Mouse (Mus musculus) limb, embryonic 14.5 days (tissue): Measurements from ENCODE around the gene Iqcg. TPM values are rescaled to one million over a fixed set of nuclear protein-coding genes. Genes with fewer than 3 reads are reported as not detected.

ENCODE experiments used
- ATAC-seq: fragments of 200-750 bp; cut with Nextera tagmentation; 2 replicates; pipeline ENCODE4 v1.8.0; 2017; ENCODE audit warnings: low read depth, moderate number of reproducible peaks, moderate TSS enrichment; ENCODE audit not compliant: low FRiP score
- DNase-seq: peaks from one replicate; pipeline ENCODE4 v3.0.0-alpha.2; 2015; ENCODE audit warnings: low spot score
- H3K27ac ChIP-seq: fragments of 300-500 bp; sonication (generic); replicated peaks from 2 replicates; pipeline ENCODE4 v1.5.1; 2014; ENCODE audit warnings: low read depth, mild to moderate bottlenecking, low read length, moderate library complexity, mixed read lengths
- H3K27me3 ChIP-seq: fragments of 300-500 bp; sonication (generic); 2 replicates; pipeline ENCODE4 v1.6.1; 2014; ENCODE audit warnings: low read length, mixed read lengths; ENCODE audit not compliant: control insufficient read depth, insufficient read depth
- H3K36me3 ChIP-seq: fragments of 300-500 bp; sonication (generic); 2 replicates; pipeline ENCODE4 v1.6.1; 2014; ENCODE audit warnings: mild to moderate bottlenecking, low read length, moderate library complexity, mixed read lengths; ENCODE audit not compliant: control insufficient read depth, insufficient read depth
- H3K4me1 ChIP-seq: fragments of 300-500 bp; sonication (generic); 2 replicates; pipeline ENCODE4 v1.6.1; 2014; ENCODE audit warnings: antibody characterized with exemption, low read length, mixed read lengths; ENCODE audit not compliant: control insufficient read depth, insufficient read depth
- H3K4me2 ChIP-seq: fragments of 300-500 bp; sonication (generic); replicated peaks from 2 replicates; pipeline ENCODE4 v1.6.1; 2014; ENCODE audit warnings: low read depth, mild to moderate bottlenecking, low read length, moderate library complexity; ENCODE audit not compliant: severe bottlenecking
- H3K4me3 ChIP-seq: fragments of 300-500 bp; sonication (generic); replicated peaks from 2 replicates; pipeline ENCODE4 v1.5.1; 2014; ENCODE audit warnings: low read length
- H3K9ac ChIP-seq: fragments of 300-500 bp; sonication (generic); 2 replicates; pipeline ENCODE4 v1.6.1; 2014; ENCODE audit warnings: mild to moderate bottlenecking, low read depth, low read length, moderate library complexity; ENCODE audit not compliant: severe bottlenecking
- H3K9me3 ChIP-seq: fragments of 300-500 bp; sonication (generic); 2 replicates; pipeline ENCODE4 v1.6.1; 2016; ENCODE audit warnings: low read length; ENCODE audit not compliant: control insufficient read depth
- POLR2A ChIP-seq: fragments of 200-500 bp; IDR thresholded peaks from 2 replicates; pipeline ENCODE4 v1.8.0; 2012; ENCODE audit warnings: inconsistent platforms, mild to moderate bottlenecking, moderate library complexity, borderline replicate concordance; ENCODE audit not compliant: insufficient read depth, insufficient read length; ENCODE audit errors: extremely low read depth
- WGBS: fragments of 180-500 bp; shearing (Covaris S2); extraction: QIAGEN DNeasy Blood & Tissue Kit; methylation state at CpG from one replicate; pipeline ENCODE4 v1.1.7; 2014; 5-methylcytosine and 5-hydroxymethylcytosine counted together
- polyA plus RNA-seq, 2 experiments: library from polyadenylated mRNA; depleted of rRNA in 1 of 2; stranded (reverse) in 1 of 2; unstranded in 1 of 2; fragments of >200 nt; fragmentation: Nextera tagmentation in 1 of 2; extraction: Ambion mirVana in 1 of 2; gene quantifications; 2 replicates each; pipeline versions ENCODE4 v1.2.1 to v1.2.3; 2012 to 2014

Gene Iqcg
- polyA plus RNA-seq, 2 experiments: 1.1 to 2.1 TPM

DNA sequence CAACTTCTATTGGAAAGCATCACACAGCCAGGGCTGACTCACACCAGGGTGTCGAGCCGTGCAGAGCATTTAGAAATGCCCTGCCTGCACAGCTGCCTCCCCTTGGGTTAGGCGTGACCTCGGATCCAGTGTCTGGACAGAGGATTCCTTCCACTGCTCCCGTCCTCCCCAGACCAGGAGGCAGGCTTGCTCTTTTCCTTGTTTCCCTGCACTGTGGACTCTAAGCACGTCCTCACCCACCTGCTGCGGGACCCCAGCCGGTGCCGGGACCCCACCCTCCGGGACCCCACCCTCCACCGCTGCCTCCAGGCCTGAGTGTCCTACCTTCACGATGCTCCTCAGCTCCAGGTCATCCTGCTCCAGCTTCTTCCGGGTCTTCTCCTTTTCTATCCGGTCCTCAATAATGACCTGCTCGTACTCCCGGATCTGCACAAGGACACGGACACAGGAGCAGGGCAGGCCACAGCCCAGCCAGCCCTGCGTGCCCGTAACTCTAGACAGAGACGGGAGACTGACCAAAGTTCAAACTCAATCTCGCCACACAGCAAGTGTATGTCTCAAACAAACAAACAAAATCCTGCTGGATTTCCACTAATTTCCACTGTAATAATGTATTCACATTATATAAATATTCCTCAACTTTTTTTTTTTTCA, 36.8 kb downstream of the Iqcg start:
- no peak for ATAC-seq
- TF ChIP-seq POLR2A: no peak
- Histone ChIP-seq H3K9me3 (no peaks in the 10 kb centered on the region), H3K27me3 (no peaks in the 10 kb centered on the region), H3K9ac (no peak overlapping the region), H3K4me1 (no peaks in the 10 kb centered on the region), H3K4me3 (no peak overlapping the region), H3K36me3 (peaks cover 9% of the 10 kb centered on the region), H3K4me2 (no peak overlapping the region), H3K27ac (no peak overlapping the region)
- WGBS: 71% methylated on average over 21 of the region's 21 CpGs
- no peak for DNase-seq

- Histone ChIP-seq H3K27me3 (no peaks in the 10 kb centered on the region), H3K4me2 (no peak overlapping the region), H3K9me3 (no peaks in the 10 kb centered on the region), H3K9ac (no peak overlapping the region), H3K27ac (no peak overlapping the region), H3K4me3 (no peak overlapping the region), H3K36me3 (peaks cover 23% of the 10 kb centered on the region), H3K4me1 (no peaks in the 10 kb centered on the region)
- ATAC-seq: no peak
- no peak for TF ChIP-seq POLR2A
- no peak for DNase-seq
- 87% methylated on average over 5 of the region's 5 CpGs for WGBS
Observed at GRCm38 (mm10) chr16:33017677-33018349, 38.2 kb downstream of the Iqcg start.

GRCm38 (mm10) chr16:33015986-33016385, 40.0 kb downstream of the Iqcg start:
- no peak overlapping the region for H3K4me3 ChIP-seq
- DNase-seq: no peak

GRCm38 (mm10) chr16:33015396-33015907, 40.6 kb downstream of the Iqcg start:
- Histone ChIP-seq H3K4me3 (no peak overlapping the region), H3K4me1 (no peaks in the 10 kb centered on the region), H3K27me3 (no peaks in the 10 kb centered on the region), H3K27ac (no peak overlapping the region), H3K36me3 (peaks cover 43% of the 10 kb centered on the region), H3K4me2 (no peak overlapping the region), H3K9me3 (no peaks in the 10 kb centered on the region), H3K9ac (no peak overlapping the region)
- DNase-seq (no peak), ATAC-seq (no peak)
- TF ChIP-seq POLR2A: no peak
- WGBS: 97% methylated on average over 3 of the region's 3 CpGs

More at GRCm38 (mm10) chr16:33015986-33016385, 40.0 kb downstream of the Iqcg start:
- H3K4me1 ChIP-seq: no peaks in the 10 kb centered on the region
- no peak overlapping the region for H3K9ac ChIP-seq
- H3K27ac ChIP-seq: no peak overlapping the region
- TF ChIP-seq POLR2A: no peak
- no peak for ATAC-seq
- no peak overlapping the region for H3K4me2 ChIP-seq
- no peaks in the 10 kb centered on the region for H3K9me3 ChIP-seq
- 78% methylated on average over 2 of the region's 2 CpGs for WGBS
- H3K27me3 ChIP-seq: no peaks in the 10 kb centered on the region
- peaks cover 37% of the 10 kb centered on the region for H3K36me3 ChIP-seq

DNA sequence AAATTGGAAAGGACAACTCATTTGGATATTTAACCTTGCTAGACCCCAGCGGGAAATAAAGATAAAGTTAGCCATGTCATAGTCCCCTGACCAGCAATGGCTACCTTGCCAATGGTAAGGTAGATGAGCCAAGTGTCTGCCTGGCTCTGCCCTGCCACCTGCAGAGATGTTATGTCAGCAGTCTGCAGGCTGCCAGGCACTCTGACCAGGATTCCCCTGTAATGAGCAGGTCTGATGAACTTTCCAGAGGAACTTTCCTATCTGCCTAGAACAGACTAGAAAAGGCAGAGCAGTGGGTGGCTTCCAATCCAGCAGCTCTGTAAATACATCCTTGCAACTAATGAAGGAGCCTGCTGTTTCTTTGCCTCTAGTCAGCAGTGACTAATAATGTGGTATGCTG, 41.1 kb downstream of the Iqcg start:
- no peaks in the 10 kb centered on the region for H3K9me3 ChIP-seq
- ATAC-seq (no peak), DNase-seq (no peak)
- no peaks in the 10 kb centered on the region for H3K4me1 ChIP-seq
- H3K4me3 ChIP-seq: no peak overlapping the region
- no peak overlapping the region for H3K9ac ChIP-seq
- H3K27ac ChIP-seq: no peak overlapping the region
- peaks cover 48% of the 10 kb centered on the region for H3K36me3 ChIP-seq
- 92% methylated on average over 1 of the region's 1 CpGs for WGBS
- no peak for TF ChIP-seq POLR2A
- H3K27me3 ChIP-seq: no peaks in the 10 kb centered on the region
- no peak overlapping the region for H3K4me2 ChIP-seq
